Mouse (Mus musculus) heart, postnatal 0 days (tissue): ENCODE measurements around the gene Camk1.

Source experiments
- CTCF ChIP-seq: IDR thresholded peaks from 2 replicates; pipeline ENCODE4 v1.5.1; 2016; ENCODE audit warnings: antibody characterized with exemption, control low read depth, low read depth
- EP300 ChIP-seq: IDR thresholded peaks from 2 replicates; pipeline ENCODE4 v1.6.1; 2016; ENCODE audit warnings: antibody characterized with exemption, low read depth

DNA sequence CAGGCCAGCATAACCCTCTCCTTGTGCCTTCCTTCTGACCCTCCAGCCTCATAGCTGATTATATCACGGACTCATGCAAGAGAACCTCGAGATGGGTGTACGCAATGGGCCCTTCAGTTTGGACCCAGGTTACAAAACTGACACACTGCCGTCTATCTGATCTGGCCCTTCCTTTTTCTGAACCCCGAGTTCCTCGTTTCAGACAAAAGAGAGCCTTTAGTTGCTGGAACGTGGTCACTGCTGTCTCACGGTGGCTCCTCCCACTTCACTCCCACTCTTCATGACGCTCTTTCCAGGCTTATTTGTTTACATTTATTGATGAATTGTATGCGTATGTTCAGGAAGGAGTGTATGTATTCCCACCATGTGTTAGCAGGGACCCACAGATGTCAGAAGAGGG lies 7.9 kb upstream of the Camk1 start:
- TF ChIP-seq CTCF (no peak), EP300 (no peak)
